Mouse (Mus musculus): ENCODE data around the gene Cep152.

DNA sequence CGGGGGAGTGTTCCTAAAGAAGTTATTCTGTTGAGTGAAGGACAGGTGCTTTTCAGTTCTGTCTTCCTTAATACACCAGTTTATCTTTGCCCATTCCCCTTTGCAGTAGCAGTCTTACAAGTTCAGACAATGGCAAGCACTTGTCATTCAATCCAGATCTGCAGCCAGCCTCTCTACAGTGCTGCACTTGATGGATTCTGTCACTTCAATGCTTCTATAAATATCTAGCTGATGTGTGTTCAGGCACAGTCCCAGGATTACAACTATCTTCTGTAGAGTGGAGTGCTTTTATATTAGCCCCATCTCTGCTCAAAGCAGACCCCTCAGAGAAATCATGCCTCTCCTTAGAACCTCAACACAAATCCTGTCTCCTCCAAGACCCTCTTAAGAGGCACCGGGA, 5.1 kb upstream of the Cep152 start:
- TF ChIP-seq CTCF (IDR thresholded peaks at IDR 0.05; ENCODE audit: low read depth, low read length) (no peak), POLR2A (IDR thresholded peaks at IDR 0.05; ENCODE audit: extremely low read depth, insufficient read depth, low read length) (no peak)

Data from liver, adult 2 months (tissue).